13 mouse cellular contexts compared by ENCODE assay signal in the genomic region with DNA sequence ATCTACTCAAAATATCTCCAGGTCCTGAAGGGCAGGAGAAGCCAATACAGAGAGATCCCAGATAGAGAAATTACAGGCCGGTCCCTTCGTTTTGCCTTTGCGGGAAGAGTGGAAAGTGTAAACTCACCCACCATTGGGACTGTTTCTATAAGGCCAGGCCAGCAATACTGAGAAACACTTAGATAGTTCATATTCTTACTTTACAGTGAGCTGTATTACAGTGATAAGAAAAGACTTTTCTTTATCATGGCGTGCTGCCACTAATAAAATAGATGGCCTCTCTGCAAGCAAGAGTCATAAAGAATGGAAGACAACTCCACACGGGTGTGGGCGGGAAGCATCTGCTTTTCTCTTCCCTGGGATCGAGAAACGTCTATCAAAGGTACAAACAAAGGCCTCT. TPM values are rescaled to one million over a fixed set of nuclear protein-coding genes. Genes with fewer than 3 reads are reported as not detected.
DNase-seq lines count a peak whose midpoint lies in the region; ATAC-seq and TF ChIP-seq lines count a peak whose summit lies in the region.
"Had no signal": no experiment of that assay in that cellular context is flagged by ENCODE, and none has a peak within 500 bp of the region (broad histone marks: within the 10 kb centered on the region; RNA-seq: fewer than 3 reads in every experiment).

No protein-coding gene starts in this region.

- DNase-seq in kidney, adult 8-10 months, result no peak
- peak; percentile 28 for DNase-seq in c-Kit-positive CD71-positive TER-119-positive erythroid progenitor cells, embryonic 14.5 days (ENCODE audit: low spot score)
- no peak for DNase-seq in retina, postnatal 1 day
- DNase-seq in midbrain, postnatal 0 days (ENCODE audit: low spot score), result no peak
- DNase-seq: lung, postnatal 36 days had no signal

- peaks cover 27% of the 10 kb centered on the region for H3K4me1 ChIP-seq in kidney, embryonic 16.5 days (ENCODE audit: insufficient read depth, low read length)
- H3K4me1 ChIP-seq in embryonic facial prominence, embryonic 15.5 days, result peaks cover 33% of the 10 kb centered on the region
- no peaks in the 10 kb centered on the region; the same call in 1 of the 2 replicates for H3K4me1 ChIP-seq in liver, embryonic 16.5 days (ENCODE audit: control insufficient read depth, low read depth, low read length)
- no peaks in the 10 kb centered on the region; the same call in 1 of the 2 replicates for H3K4me1 ChIP-seq in midbrain, postnatal 0 days (ENCODE audit: insufficient read depth, low read length)

- no peaks in the 10 kb centered on the region for H3K36me3 ChIP-seq in kidney, embryonic 16.5 days (ENCODE audit: insufficient read depth, low read length)
- no peaks in the 10 kb centered on the region for H3K36me3 ChIP-seq in embryonic facial prominence, embryonic 15.5 days
- no peaks in the 10 kb centered on the region for H3K36me3 ChIP-seq in liver, embryonic 16.5 days (ENCODE audit: control insufficient read depth, insufficient read depth)
- no peaks in the 10 kb centered on the region for H3K36me3 ChIP-seq in midbrain, postnatal 0 days (ENCODE audit: insufficient read depth, low read length)
- H3K36me3 ChIP-seq: forebrain, embryonic 15.5 days; heart, embryonic 15.5 days; midbrain, embryonic 15.5 days had no signal

- TF ChIP-seq CTCF in midbrain, postnatal 0 days (IDR thresholded peaks at IDR 0.05), result no peak

- 0 out of 2 replicates have a peak, but pooled peaks cover 3% of the 10 kb centered on the region for H3K9me3 ChIP-seq in kidney, embryonic 16.5 days (ENCODE audit: low read length)
- no peaks in the 10 kb centered on the region for H3K9me3 ChIP-seq in embryonic facial prominence, embryonic 15.5 days (replicated peaks)
- no peaks in the 10 kb centered on the region for H3K9me3 ChIP-seq in liver, embryonic 16.5 days (replicated peaks; ENCODE audit: control insufficient read depth, low read length)
- no peaks in the 10 kb centered on the region for H3K9me3 ChIP-seq in midbrain, postnatal 0 days (ENCODE audit: low read length)
- H3K9me3 ChIP-seq: forebrain, embryonic 15.5 days; heart, embryonic 15.5 days; midbrain, embryonic 15.5 days had no signal

- no peak overlapping the region for H3K4me3 ChIP-seq in kidney, embryonic 16.5 days (ENCODE audit: low read length)
- H3K4me3 ChIP-seq in embryonic facial prominence, embryonic 15.5 days (replicated peaks), result no peak overlapping the region
- no peak overlapping the region for H3K4me3 ChIP-seq in liver, embryonic 16.5 days (ENCODE audit: low read depth, low read length)
- no peak overlapping the region for H3K4me3 ChIP-seq in midbrain, postnatal 0 days (ENCODE audit: low read depth, low read length)
- H3K4me3 ChIP-seq: heart, embryonic 15.5 days had no signal

- H3K4me2 ChIP-seq in kidney, embryonic 16.5 days (replicated peaks; ENCODE audit: low read depth, low read length), result no peak overlapping the region
- no peak overlapping the region for H3K4me2 ChIP-seq in embryonic facial prominence, embryonic 15.5 days (replicated peaks)
- H3K4me2 ChIP-seq in liver, embryonic 16.5 days (ENCODE audit: low read depth, low read length), result no peak overlapping the region
- no peak overlapping the region for H3K4me2 ChIP-seq in midbrain, postnatal 0 days (ENCODE audit: low read depth, low read length, poor library complexity, severe bottlenecking)

- no peak for ATAC-seq in kidney, embryonic 16.5 days (ENCODE audit: low FRiP score, low TSS enrichment)
- no peak for ATAC-seq in embryonic facial prominence, embryonic 15.5 days (ENCODE audit: insufficient number of reproducible peaks, low FRiP score, low TSS enrichment, low read depth)
- ATAC-seq in liver, embryonic 16.5 days (ENCODE audit: low read depth), result peak; percentile 47
- ATAC-seq in midbrain, postnatal 0 days (ENCODE audit: low FRiP score), result no peak
- ATAC-seq: inflammation-experienced regulatory T-cells, adult 6 months had no signal

- 49% methylated on average over 8 of the region's 8 CpGs for WGBS in kidney, embryonic 16.5 days
- WGBS in embryonic facial prominence, embryonic 15.5 days, result 71% methylated on average over 8 of the region's 8 CpGs
- 37% methylated on average over 8 of the region's 8 CpGs for WGBS in liver, embryonic 16.5 days (ENCODE audit: insufficient replicate concordance)
- 70% methylated on average over 8 of the region's 8 CpGs for WGBS in midbrain, postnatal 0 days

- no peak overlapping the region for H3K9ac ChIP-seq in kidney, embryonic 16.5 days (replicated peaks; ENCODE audit: low read length)
- H3K9ac ChIP-seq in embryonic facial prominence, embryonic 15.5 days, result no peak overlapping the region
- H3K9ac ChIP-seq in liver, embryonic 16.5 days (ENCODE audit: low read depth, low read length), result no peak overlapping the region
- no peak overlapping the region for H3K9ac ChIP-seq in midbrain, postnatal 0 days (replicated peaks; ENCODE audit: low read length, poor library complexity, severe bottlenecking)
- H3K9ac ChIP-seq: heart, embryonic 15.5 days had no signal

- H3K27ac ChIP-seq in kidney, embryonic 16.5 days (ENCODE audit: low read length), result peak overlapping the region; percentile 85; the same call in 1 of the 2 replicates
- H3K27ac ChIP-seq in embryonic facial prominence, embryonic 15.5 days (replicated peaks), result peak overlapping the region; percentile 72
- H3K27ac ChIP-seq in liver, embryonic 16.5 days (ENCODE audit: low read length), result no peak overlapping the region
- no peak overlapping the region for H3K27ac ChIP-seq in midbrain, postnatal 0 days (ENCODE audit: low read depth, low read length)

- H3K27me3 ChIP-seq in kidney, embryonic 16.5 days (ENCODE audit: insufficient read depth, low read length), result no peaks in the 10 kb centered on the region
- H3K27me3 ChIP-seq in embryonic facial prominence, embryonic 15.5 days, result no peaks in the 10 kb centered on the region
- no peaks in the 10 kb centered on the region for H3K27me3 ChIP-seq in liver, embryonic 16.5 days (ENCODE audit: control insufficient read depth, insufficient read depth, low read depth, low read length)
- H3K27me3 ChIP-seq in midbrain, postnatal 0 days (ENCODE audit: insufficient read depth, low read length), result no peaks in the 10 kb centered on the region
- H3K27me3 ChIP-seq: CH12.LX; forebrain, embryonic 15.5 days; heart, embryonic 15.5 days had no signal

RNA-seq across cellular contexts. Expression of a gene that starts 36.9 kb away (rescaled TPM):
- 620 and 668 TPM in 2 replicates for polyA plus RNA-seq in kidney, embryonic 16.5 days (2015; fragmentation: Nextera tagmentation; extraction: Ambion mirVana)
- polyA plus RNA-seq in embryonic facial prominence, embryonic 15.5 days (2015; fragmentation: Nextera tagmentation; extraction: Ambion mirVana), result 844 and 852 TPM in 2 replicates
- 100.0 and 103 TPM in 2 replicates for polyA plus RNA-seq in liver, embryonic 16.5 days (2015; fragmentation: Nextera tagmentation; extraction: Ambion mirVana)
- total RNA-seq in midbrain, postnatal 0 days (2014; rRNA removed), result 116 and 122 TPM in 2 replicates
- polyA plus RNA-seq in midbrain, postnatal 0 days (2015; fragmentation: Nextera tagmentation; extraction: Ambion mirVana), result 181 and 187 TPM in 2 replicates

Comparison
In these comparisons a context has a peak if more than half of its experiments do, and no peak if none do; other contexts are left out.
1. H3K27ac ChIP-seq: peak in kidney, embryonic 16.5 days (single experiment) and embryonic facial prominence, embryonic 15.5 days (single experiment); none in liver, embryonic 16.5 days (single experiment) and midbrain, postnatal 0 days (single experiment).